Mouse (Mus musculus) neutrophil, adult 59 days (primary cell): Measurements from ENCODE around the gene Kpna7. TPM values are rescaled to one million over a fixed set of nuclear protein-coding genes. Genes with fewer than 3 reads are reported as not detected.

Experiments
- total RNA-seq, 2 experiments: library from RNA; stranded (reverse); gene quantifications; 1 replicate in 1 of 2; 2 replicates in 1 of 2; pipeline ENCODE4 v1.2.4; 2023

The Kpna7 gene
- not detected for total RNA-seq

DNA sequence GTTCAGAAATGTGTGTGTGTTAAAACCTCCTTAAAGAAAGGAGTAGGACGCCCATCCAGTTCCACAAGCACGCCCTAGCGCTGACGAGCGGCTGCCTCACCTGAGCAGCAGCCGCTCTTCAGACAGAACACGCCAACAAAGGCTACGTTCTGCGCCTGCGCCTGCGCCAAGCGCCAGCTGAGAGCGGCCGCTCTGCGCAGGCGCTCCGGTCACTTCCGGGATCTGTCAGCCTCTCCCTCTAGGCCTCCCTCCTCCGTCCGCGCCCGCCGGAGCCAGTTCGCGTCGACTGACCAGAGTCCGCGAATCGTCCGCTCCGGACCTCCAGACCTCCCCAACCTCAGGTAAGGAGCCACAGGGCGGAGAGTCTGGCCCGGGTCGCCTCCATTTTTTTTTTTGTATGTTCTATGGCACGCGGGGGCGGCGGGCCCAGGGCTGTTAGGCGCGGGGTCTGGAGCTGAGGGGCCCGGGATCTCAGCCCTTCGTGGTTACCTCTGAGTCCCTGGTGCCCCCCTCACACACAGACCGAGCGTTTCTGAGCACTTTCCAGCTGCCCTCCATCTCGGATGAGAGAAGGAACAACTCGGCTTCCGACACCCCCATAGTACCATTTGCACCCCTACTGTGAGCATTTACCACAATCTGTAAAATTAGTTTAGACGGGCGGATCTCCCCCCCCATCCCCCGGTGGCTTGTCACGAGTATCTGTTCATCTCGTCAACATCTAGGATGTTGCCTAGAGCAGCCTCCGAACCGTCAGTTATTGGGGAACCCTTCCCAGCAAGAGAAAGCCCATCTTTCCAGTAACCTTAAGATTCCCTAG lies at the start of gene Kpna7, which contains the start of gene Arpc1a:
Kpna7 (minus strand) TSS at position 399 of the 820 bp plus-strand sequence.
Arpc1a (plus strand) TSS at position 199 of the 820 bp plus-strand sequence.

DNA sequence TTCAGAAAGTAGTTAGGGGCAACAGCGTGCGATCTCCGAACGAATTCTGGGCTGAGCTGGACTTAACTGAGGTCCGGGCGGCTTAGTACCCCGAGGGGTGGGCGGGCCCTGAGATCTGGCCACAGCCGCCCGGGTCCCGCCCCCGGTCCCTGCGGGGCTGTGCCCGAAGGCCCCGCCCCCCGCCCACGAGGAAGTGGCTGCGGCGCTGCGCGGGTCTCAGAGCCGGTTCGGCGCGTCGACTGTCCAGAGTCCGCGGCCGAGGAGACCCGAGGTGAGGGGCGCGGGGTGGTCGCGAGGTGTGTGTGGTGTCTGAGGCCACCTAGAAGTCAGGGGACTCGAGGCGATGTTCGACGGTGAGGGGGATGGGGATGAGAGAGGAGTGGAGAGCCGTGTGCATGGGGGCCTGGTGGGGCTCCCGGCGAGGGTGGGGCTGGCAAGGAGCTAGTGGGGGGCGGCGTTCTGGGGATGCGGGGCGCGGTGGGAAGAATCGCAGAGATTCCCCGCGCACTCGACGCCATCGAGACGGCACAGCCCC lies 30.3 kb upstream of the Kpna7 start, which contains the start of gene Arpc1b:
Arpc1b (plus strand) TSS at position 145 of the 535 bp plus-strand sequence.

DNA sequence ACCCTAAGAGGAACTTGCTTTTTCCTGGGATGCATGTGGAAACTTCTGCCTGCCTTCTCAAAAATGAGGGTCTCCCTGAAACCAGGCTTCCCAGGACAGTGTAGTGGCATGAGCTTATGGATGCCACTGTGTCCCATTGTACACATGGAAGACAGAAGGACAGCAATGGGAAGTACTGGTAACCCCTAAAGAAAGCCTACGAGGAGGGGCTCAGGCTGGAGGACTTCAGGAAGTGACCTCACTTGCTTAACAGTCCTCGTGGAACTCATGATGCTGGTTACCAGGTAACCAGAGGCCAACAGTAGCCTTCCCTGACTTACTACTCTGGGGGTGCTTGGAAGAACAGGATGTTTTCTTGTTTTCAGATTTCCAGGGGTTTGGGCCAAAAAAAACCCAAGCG lies 41.1 kb downstream of the Kpna7 start, which contains the start of gene 1700018F24Rik:
1700018F24Rik (plus strand) TSS at position 301 of the 400 bp plus-strand sequence.

DNA sequence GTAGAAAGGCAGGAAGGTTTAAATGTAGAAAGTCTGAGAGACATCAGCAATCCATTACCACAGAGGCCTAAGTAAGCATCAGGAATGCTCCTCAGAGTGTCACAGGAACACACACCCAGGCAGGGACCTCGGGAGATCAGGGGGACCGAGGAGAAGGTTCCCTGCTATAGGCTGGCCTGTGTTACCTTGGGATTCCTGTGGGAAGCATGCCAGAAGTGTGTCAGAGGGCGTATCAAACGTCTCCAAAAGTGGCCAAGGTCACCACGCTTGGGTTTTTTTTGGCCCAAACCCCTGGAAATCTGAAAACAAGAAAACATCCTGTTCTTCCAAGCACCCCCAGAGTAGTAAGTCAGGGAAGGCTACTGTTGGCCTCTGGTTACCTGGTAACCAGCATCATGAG lies 51.4 kb downstream of the Kpna7 start, which contains the start of gene Gm4871:
Gm4871 (minus strand) TSS at position 364 of the 400 bp plus-strand sequence.

DNA sequence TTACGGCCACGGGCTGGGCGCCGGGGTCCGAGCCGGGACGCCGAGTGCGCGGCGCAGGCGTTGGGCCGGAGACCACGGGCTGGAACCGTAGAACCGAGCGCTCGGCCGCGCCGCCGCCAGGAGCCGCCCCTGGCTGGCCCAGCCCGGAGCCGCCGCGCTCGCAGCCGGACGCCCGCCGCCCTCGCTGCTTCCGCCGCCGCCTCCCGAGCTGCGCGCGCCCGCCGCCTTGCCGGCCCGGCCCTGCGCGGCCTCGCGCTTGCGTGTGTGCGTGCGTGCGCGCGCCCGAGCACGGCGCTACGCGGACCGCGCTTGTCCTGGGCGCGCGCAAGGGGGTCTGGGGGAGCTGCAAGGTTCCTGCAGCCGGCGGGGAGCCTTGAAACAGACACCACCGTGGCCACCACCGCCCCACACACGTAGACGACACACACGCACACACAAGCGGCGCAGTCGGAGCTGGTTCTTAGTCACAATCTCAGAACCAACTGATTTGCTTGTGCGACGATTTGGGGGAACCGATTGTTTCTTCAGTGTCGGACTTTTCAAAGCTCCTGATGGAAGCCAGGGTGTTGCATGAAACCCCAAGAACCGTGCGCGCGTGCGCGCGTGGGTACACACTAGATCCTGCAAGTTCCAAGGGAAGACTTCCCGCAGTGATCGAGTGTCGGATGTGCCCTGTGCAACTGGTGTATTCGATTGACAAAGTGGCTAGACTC lies 118.0 kb downstream of the Kpna7 start, which contains the start of gene Smurf1:
Smurf1 (minus strand) TSS at position 209 of the 713 bp plus-strand sequence.

Other genes starting within 250 kb of the Kpna7 start
- 10 to 100 TPM; 11.9 to 13.4 TPM for gene Smurf1, start 118.2 kb downstream of the Kpna7 start, total RNA-seq
- not detected for gene Gm4871, start 51.3 kb downstream of the Kpna7 start, total RNA-seq
- not detected for gene 1700018F24Rik, start 41.0 kb downstream of the Kpna7 start, total RNA-seq
- 10 to 100 TPM; 91.4 to 98.0 TPM for gene Arpc1a, start 200 bp downstream of the Kpna7 start, total RNA-seq
- 1,000 to 10,000 TPM; 1,066 to 1,148 TPM for gene Arpc1b, start 30.2 kb upstream of the Kpna7 start, total RNA-seq
- 10 to 100 TPM; 39.5 to 40.4 TPM for gene Pdap1, start 56.2 kb upstream of the Kpna7 start, total RNA-seq
- 100 to 1,000 TPM; 131 to 134 TPM for gene Bud31, start 56.3 kb upstream of the Kpna7 start, total RNA-seq
- gene Ptcd1, start 83.1 kb upstream of the Kpna7 start, total RNA-seq: 10 to 100 TPM; 15.9 to 17.0 TPM
- gene Cpsf4, start 83.2 kb upstream of the Kpna7 start, total RNA-seq: 10 to 100 TPM; 26.6 to 27.8 TPM
- 100 to 1,000 TPM in 1 of 2 experiments, 10 to 100 TPM in 1; 89.0 to 108 TPM for gene Atp5j2, start 108.0 kb upstream of the Kpna7 start, total RNA-seq
- gene Zkscan14, start 117.8 kb upstream of the Kpna7 start, total RNA-seq: 10 to 100 TPM; 13.4 to 14.8 TPM
- 1 to 10 TPM; 4.2 to 7.5 TPM for gene Zkscan5, start 120.5 kb upstream of the Kpna7 start, total RNA-seq
- 10 to 100 TPM; 51.8 to 60.0 TPM for gene Zfp655, start 147.7 kb upstream of the Kpna7 start, total RNA-seq
- 10 to 100 TPM in 1 of 2 experiments, 1 to 10 TPM in 1; 9.5 to 16.1 TPM for gene Zscan25, start 196.5 kb upstream of the Kpna7 start, total RNA-seq